Mouse (Mus musculus) stomach, embryonic 15.5 days (tissue): ENCODE results near the gene Foxk1. TPM values are rescaled to one million over a fixed set of nuclear protein-coding genes. Genes with fewer than 3 reads are reported as not detected.

Source experiments
- ATAC-seq: fragments of 200-750 bp; cut with Nextera tagmentation; 2 replicates; pipeline ENCODE4 v1.8.0; 2017; ENCODE audit warnings: low read depth, moderate number of reproducible peaks, moderate TSS enrichment; ENCODE audit not compliant: insufficient read depth, low FRiP score
- H3K27ac ChIP-seq: fragments of 300-500 bp; sonication (generic); 2 replicates; pipeline ENCODE4 v1.5.1; 2015; ENCODE audit warnings: mild to moderate bottlenecking, inconsistent platforms
- H3K27me3 ChIP-seq: fragments of 300-500 bp; sonication (generic); replicated peaks from 2 replicates; pipeline ENCODE4 v1.6.1; 2015; ENCODE audit warnings: inconsistent platforms
- H3K36me3 ChIP-seq: fragments of 300-500 bp; sonication (generic); 2 replicates; pipeline ENCODE4 v1.6.1; 2015; ENCODE audit warnings: inconsistent platforms
- H3K4me1 ChIP-seq: fragments of 300-500 bp; sonication (generic); 2 replicates; pipeline ENCODE4 v1.6.1; 2015; ENCODE audit warnings: inconsistent platforms
- H3K4me2 ChIP-seq: fragments of 300-500 bp; sonication (generic); 2 replicates; pipeline ENCODE4 v1.6.1; 2015; ENCODE audit warnings: mild to moderate bottlenecking, inconsistent platforms
- H3K4me3 ChIP-seq: fragments of 300-500 bp; sonication (generic); replicated peaks from 2 replicates; pipeline ENCODE4 v1.5.1; 2015; ENCODE audit warnings: inconsistent platforms
- H3K9ac ChIP-seq: fragments of 300-500 bp; sonication (generic); 2 replicates; pipeline ENCODE4 v1.6.1; 2015; ENCODE audit warnings: inconsistent platforms
- H3K9me3 ChIP-seq: fragments of 300-500 bp; sonication (generic); 2 replicates; pipeline ENCODE4 v1.6.1; 2016; ENCODE audit warnings: inconsistent platforms
- WGBS: fragments of 180-500 bp; shearing (Covaris S2); methylation state at CpG from one replicate; pipeline ENCODE4 v1.1.7; 2015; 5-methylcytosine and 5-hydroxymethylcytosine counted together
- polyA plus RNA-seq: library from polyadenylated mRNA; unstranded; fragments of >200 nt; fragmentation: Nextera tagmentation; extraction: Ambion mirVana; gene quantifications from 2 replicates; pipeline ENCODE4 v1.2.1, GENCODE M21; 2015

Gene Foxk1
- polyA plus RNA-seq, 1 experiment from 2014 or later = 5.7 TPM

DNA sequence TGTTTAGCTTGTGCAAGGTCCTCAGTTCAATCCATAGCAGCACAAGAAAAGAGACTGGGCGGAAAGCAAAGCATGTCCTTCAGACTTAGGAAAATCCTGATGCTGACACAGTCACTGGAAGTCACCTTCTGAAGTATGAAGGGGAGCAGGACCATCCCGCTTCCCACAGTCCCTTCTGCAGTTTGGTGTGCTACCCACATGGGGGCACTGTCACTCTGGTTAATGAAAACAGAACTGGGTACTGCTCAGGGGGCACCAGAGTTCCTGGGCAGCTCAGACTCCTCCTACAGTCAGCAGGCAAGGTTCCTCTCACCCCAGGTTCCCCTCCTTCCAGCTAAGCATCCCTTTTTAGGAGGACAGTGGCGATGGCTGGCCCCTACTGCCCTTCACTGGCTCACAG is 97.7 kb downstream of the Foxk1 start:
- Histone ChIP-seq H3K9ac (no peak overlapping the region), H3K4me1 (peaks cover 3% of the 10 kb centered on the region; the same call in 1 of the 2 replicates), H3K27me3 (no peaks in the 10 kb centered on the region), H3K9me3 (no peaks in the 10 kb centered on the region), H3K36me3 (no peaks in the 10 kb centered on the region), H3K4me3 (no peak overlapping the region), H3K27ac (no peak overlapping the region), H3K4me2 (no peak overlapping the region)
- 54% methylated on average over 3 of the region's 3 CpGs for WGBS
- ATAC-seq = no peak

DNA sequence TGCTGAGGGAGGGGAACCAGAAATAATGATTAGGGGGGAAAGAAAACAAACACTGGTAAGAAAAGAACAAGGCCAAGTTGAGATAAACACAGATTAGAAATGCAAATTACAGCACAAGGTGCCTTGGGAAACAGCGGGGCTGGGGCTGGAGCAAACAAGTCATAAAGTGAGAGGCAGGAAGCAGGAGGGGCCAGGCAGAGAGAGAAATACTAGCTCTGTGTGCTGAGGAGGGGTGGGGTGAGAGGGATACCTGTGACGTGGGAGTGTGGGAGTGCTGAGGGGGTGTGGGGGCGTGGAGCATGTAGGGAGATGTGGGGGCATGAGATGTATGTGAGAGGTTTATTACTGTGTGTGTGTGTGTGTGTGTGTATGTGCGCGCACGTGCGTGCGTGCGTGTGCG is 99.6 kb downstream of the Foxk1 start:
- peak; percentile 47; the same call in 1 of the 2 replicates for ATAC-seq

DNA sequence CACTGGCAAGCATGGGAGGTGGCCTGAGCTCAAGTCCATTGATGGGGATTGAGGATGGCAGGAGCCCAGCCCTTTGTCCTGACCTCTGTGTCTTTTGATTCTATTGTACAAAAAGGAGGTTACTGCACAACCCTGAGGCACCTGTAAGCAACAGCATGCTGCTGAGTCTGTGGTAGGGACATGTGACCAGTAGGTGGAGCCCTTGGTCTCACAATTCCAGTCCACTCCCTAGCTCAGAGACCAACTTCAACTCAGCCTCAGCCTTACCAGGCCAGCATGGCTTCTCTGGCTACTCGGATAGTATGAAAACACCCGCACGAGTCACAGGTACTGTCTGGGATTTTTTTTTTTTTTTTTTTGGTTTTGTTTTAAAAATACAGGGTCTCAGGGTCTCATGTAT is 101.1 kb downstream of the Foxk1 start:
- Histone ChIP-seq H3K27ac (no peak overlapping the region), H3K4me2 (no peak overlapping the region), H3K4me3 (no peak overlapping the region), H3K27me3 (no peaks in the 10 kb centered on the region), H3K4me1 (peaks cover 3% of the 10 kb centered on the region; the same call in 1 of the 2 replicates), H3K36me3 (no peaks in the 10 kb centered on the region), H3K9me3 (no peaks in the 10 kb centered on the region), H3K9ac (no peak overlapping the region)
- WGBS = 3% methylated on average over 3 of the region's 3 CpGs
- peak; percentile 80; the same call in 1 of the 2 replicates for ATAC-seq

More for the DNA sequence above, 99.6 kb downstream of the Foxk1 start:
- Histone ChIP-seq H3K36me3 (no peaks in the 10 kb centered on the region), H3K27me3 (no peaks in the 10 kb centered on the region), H3K4me2 (no peak overlapping the region), H3K9ac (no peak overlapping the region), H3K4me1 (peaks cover 3% of the 10 kb centered on the region; the same call in 1 of the 2 replicates), H3K27ac (no peak overlapping the region), H3K9me3 (no peaks in the 10 kb centered on the region), H3K4me3 (no peak overlapping the region)
- WGBS = 71% methylated on average over 10 of the region's 10 CpGs

DNA sequence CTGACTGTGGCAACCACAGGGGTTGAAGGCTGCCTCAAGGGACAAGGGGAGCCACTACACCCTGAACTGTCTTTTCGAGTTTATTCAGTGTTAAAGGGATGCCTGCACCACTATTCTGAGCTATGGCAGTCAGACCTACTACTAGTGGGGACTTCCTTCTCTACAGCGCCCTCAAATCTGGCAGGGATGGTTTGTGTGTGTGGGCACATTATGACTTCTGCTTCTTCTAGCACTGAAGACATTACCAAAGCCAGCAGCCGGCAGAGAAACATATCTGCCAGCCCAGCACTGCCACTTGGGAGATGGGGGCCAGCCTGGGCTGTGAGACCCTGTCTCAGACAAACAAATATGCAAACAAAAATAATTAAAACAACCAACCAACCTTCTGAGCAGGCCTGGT is 102.9 kb downstream of the Foxk1 start:
- Histone ChIP-seq H3K27ac (no peak overlapping the region), H3K36me3 (no peaks in the 10 kb centered on the region), H3K4me1 (peaks cover 5% of the 10 kb centered on the region; the same call in 1 of the 2 replicates), H3K4me3 (no peak overlapping the region), H3K9me3 (no peaks in the 10 kb centered on the region), H3K27me3 (no peaks in the 10 kb centered on the region), H3K9ac (no peak overlapping the region), H3K4me2 (no peak overlapping the region)
- ATAC-seq = no peak
- WGBS = 78% methylated on average over 3 of the region's 3 CpGs

DNA sequence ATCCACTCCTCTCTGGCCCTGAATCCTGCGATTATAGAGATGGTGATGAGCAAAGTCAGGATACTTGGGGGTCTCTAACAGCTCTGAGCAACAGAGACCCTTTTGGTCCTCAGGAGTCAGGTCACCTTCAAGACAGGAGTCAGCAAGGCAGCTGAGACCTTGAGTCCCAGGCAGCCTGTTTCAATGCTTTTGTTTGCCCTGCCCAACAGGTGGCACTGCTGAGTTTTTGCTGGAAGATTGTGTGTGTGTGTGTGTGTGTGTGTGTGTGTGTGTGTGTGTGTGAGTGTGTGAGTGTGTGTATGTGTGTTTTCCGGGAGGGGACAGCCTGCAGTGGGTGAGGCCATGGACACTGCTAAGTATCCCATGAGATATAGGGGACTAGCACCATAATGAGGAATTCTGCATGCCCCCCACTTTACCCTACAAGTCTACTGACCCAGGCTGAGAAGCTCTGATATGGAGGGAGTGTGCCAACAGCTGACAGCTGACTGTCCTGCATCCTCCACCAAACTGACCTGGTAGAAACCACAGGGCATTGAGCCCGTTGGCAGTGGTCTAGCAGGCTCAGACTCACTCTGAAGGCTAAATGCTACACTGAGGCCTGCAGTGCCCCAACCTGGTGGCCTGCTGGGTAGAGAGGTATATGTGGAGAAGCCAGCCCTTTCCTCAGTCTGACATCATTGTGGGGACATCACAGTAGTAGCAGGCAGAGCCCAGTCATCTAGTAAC is 104.6 kb downstream of the Foxk1 start:
- no peak overlapping the region for H3K4me3 ChIP-seq
- H3K9ac ChIP-seq = no peak overlapping the region
- no peak overlapping the region for H3K27ac ChIP-seq
- 61% methylated on average over 3 of the region's 3 CpGs for WGBS
- no peaks in the 10 kb centered on the region for H3K36me3 ChIP-seq
- no peak for ATAC-seq
- H3K27me3 ChIP-seq = no peaks in the 10 kb centered on the region
- peaks cover 12% of the 10 kb centered on the region; the same call in 1 of the 2 replicates for H3K4me1 ChIP-seq
- no peaks in the 10 kb centered on the region for H3K9me3 ChIP-seq
- H3K4me2 ChIP-seq = no peak overlapping the region

DNA sequence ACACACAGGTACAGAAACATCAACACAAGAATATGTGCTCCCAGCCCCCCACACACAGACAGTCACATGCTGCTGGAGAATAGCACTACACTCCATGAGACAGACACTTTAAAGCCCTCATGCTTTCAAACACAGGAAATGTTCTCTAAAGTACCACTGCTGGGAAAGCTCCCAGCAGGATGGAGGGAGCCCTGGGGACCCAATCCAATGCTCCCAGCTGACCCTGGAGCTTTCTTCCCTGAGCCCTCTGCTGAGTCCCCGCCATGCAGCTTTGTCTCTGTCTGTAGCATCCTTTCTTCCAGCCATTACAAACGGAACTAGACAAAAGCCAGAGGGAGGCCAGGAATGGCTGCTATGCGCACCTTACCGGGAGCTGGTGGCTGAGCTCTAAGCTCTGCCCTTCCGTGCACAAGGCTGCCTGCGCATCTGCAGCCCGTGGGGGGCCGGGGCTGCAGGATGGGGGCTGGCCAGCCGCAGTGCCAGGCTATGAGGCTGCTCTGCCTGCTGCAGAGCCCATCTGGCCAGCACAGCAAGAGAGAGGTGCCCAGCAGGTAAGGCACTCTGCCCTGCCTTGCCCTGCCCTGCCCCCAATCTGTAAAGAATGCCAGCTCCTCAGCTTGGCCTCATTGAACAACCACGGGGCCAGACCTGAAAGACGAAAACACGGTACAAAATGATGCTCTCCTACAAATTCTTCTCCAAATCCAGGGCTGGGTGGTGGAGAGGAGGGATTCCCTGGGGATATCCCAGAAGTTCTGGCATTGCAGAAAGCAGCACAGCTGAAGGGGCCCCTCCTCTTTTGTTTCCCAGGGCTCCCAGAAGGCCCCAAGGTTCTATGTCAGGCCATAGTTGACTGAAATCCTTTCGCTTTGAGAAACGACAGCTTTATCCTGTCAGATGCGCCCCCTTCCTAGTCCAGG is 108.1 kb downstream of the Foxk1 start:
- H3K9ac ChIP-seq = no peak overlapping the region
- H3K4me3 ChIP-seq = no peak overlapping the region
- no peaks in the 10 kb centered on the region for H3K27me3 ChIP-seq
- 32% methylated on average over 15 of the region's 15 CpGs for WGBS
- H3K27ac ChIP-seq = no peak overlapping the region
- 0 out of 2 replicates have a peak, but pooled peaks cover 10% of the 10 kb centered on the region for H3K4me1 ChIP-seq
- no peak for ATAC-seq
- no peaks in the 10 kb centered on the region for H3K9me3 ChIP-seq
- no peak overlapping the region for H3K4me2 ChIP-seq
- no peaks in the 10 kb centered on the region for H3K36me3 ChIP-seq

DNA sequence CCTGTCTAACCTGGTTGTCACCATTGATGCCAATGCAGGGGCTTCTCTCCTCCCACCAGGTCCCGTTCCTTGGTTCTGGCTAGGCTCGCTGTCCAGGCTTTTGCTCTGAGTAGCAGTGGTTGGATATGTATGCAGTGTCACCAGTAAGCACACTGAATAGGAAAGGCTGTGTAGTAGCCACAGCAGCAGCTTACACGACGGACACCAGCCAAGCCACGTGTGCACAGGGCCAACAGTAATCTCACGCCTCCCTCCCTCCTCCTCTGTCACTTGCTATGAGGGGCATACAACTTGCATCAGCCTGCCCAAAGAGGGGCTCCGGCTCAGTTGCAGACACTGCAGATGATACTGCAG is 108.7 kb downstream of the Foxk1 start:
- 0 out of 2 replicates have a peak, but pooled peaks cover 10% of the 10 kb centered on the region for H3K4me1 ChIP-seq
- H3K9me3 ChIP-seq = no peaks in the 10 kb centered on the region
- no peak for ATAC-seq
- H3K4me2 ChIP-seq = no peak overlapping the region
- H3K36me3 ChIP-seq = no peaks in the 10 kb centered on the region
- no peak overlapping the region for H3K27ac ChIP-seq
- no peak overlapping the region for H3K4me3 ChIP-seq
- H3K27me3 ChIP-seq = no peaks in the 10 kb centered on the region
- WGBS = 67% methylated on average over 7 of the region's 7 CpGs
- H3K9ac ChIP-seq = no peak overlapping the region

Other genes with a start within 250 kb of the Foxk1 start
- gene Ap5z1, start 62.4 kb downstream of the Foxk1 start, polyA plus RNA-seq = 8.5 and 9.4 TPM in 2 replicates
- 0.05 and 0.06 TPM in 2 replicates for gene Papolb, start 128.6 kb downstream of the Foxk1 start, polyA plus RNA-seq
- 2.0 and 2.3 TPM in 2 replicates for gene Radil, start 149.6 kb downstream of the Foxk1 start, polyA plus RNA-seq
- gene Mmd2, start 207.3 kb downstream of the Foxk1 start, polyA plus RNA-seq = 3.6 and 4.2 TPM in 2 replicates
- 38.8 and 38.9 TPM in 2 replicates for gene Wipi2, start 226.2 kb downstream of the Foxk1 start, polyA plus RNA-seq